Mouse (Mus musculus): ENCODE measurements at regions not wholly inside any gene's neighbourhood (a gene's known extent, or its start where the extent isn't known, plus 50 kb on each side); places are given as distances from the start of the nearest gene placed in this dataset.
A peak's percentile ranks its signal among the peaks of the same experiment; 100 is the strongest.

- H3K4me2 ChIP-seq (ENCODE audit: low read depth, severe bottlenecking), result no peak overlapping the region
- no peaks in the 10 kb centered on the region for H3K27me3 ChIP-seq (ENCODE audit: control insufficient read depth, insufficient read depth, low read length)
- no peak overlapping the region for H3K9ac ChIP-seq (ENCODE audit: low read length)
- DNase-seq (ENCODE audit: low spot score) (no peak), ATAC-seq (ENCODE audit: insufficient number of reproducible peaks, low FRiP score, low TSS enrichment, low read depth) (no peak)
- 71% methylated on average over 1 of the region's 1 CpGs for WGBS
- H3K27ac ChIP-seq (replicated peaks; ENCODE audit: low read depth, low read length), result no peak overlapping the region
- H3K4me3 ChIP-seq (ENCODE audit: low read depth, low read length), result no peak overlapping the region
- H3K4me1 ChIP-seq (ENCODE audit: control insufficient read depth, insufficient read depth, low read length), result no peaks in the 10 kb centered on the region
- no peaks in the 10 kb centered on the region for H3K9me3 ChIP-seq (ENCODE audit: control insufficient read depth, low read length)
- H3K36me3 ChIP-seq (ENCODE audit: control insufficient read depth, insufficient read depth, low read length), result no peaks in the 10 kb centered on the region
Observed at GRCm38 (mm10) chr2:8628007-8628406, 1118.6 kb upstream of the Celf2 start.

- DNase-seq (ENCODE audit: low spot score), result no peak
- no peak for ATAC-seq (ENCODE audit: insufficient number of reproducible peaks, low FRiP score, low TSS enrichment, low read depth)
- H3K9ac ChIP-seq (ENCODE audit: low read length), result no peak overlapping the region
- H3K27me3 ChIP-seq (ENCODE audit: control insufficient read depth, insufficient read depth, low read length), result no peaks in the 10 kb centered on the region
- H3K27ac ChIP-seq (replicated peaks; ENCODE audit: low read depth, low read length), result no peak overlapping the region
- no peaks in the 10 kb centered on the region for H3K9me3 ChIP-seq (ENCODE audit: control insufficient read depth, low read length)
- H3K4me3 ChIP-seq (ENCODE audit: low read depth, low read length), result no peak overlapping the region
- WGBS, result 95% methylated on average over 2 of the region's 2 CpGs
- no peaks in the 10 kb centered on the region for H3K36me3 ChIP-seq (ENCODE audit: control insufficient read depth, insufficient read depth, low read length)
- no peaks in the 10 kb centered on the region for H3K4me1 ChIP-seq (ENCODE audit: control insufficient read depth, insufficient read depth, low read length)
- H3K4me2 ChIP-seq (ENCODE audit: low read depth, severe bottlenecking), result no peak overlapping the region
Observed at GRCm38 (mm10) chr2:8628485-8629208, 1119.3 kb upstream of the Celf2 start.

- H3K4me1 ChIP-seq (ENCODE audit: control insufficient read depth, insufficient read depth, low read length), result no peaks in the 10 kb centered on the region
- DNase-seq (ENCODE audit: low spot score) (no peak), ATAC-seq (ENCODE audit: insufficient number of reproducible peaks, low FRiP score, low TSS enrichment, low read depth) (no peak)
- H3K9me3 ChIP-seq (ENCODE audit: control insufficient read depth, low read length), result no peaks in the 10 kb centered on the region
- no peak overlapping the region for H3K4me3 ChIP-seq (ENCODE audit: low read depth, low read length)
- no peak overlapping the region for H3K27ac ChIP-seq (replicated peaks; ENCODE audit: low read depth, low read length)
- H3K4me2 ChIP-seq (ENCODE audit: low read depth, severe bottlenecking), result no peak overlapping the region
- no peak overlapping the region for H3K9ac ChIP-seq (ENCODE audit: low read length)
- H3K27me3 ChIP-seq (ENCODE audit: control insufficient read depth, insufficient read depth, low read length), result no peaks in the 10 kb centered on the region
- 50% methylated on average over 7 of the region's 7 CpGs for WGBS
- H3K36me3 ChIP-seq (ENCODE audit: control insufficient read depth, insufficient read depth, low read length), result no peaks in the 10 kb centered on the region
Observed at GRCm38 (mm10) chr2:8638082-8638481, 1128.7 kb upstream of the Celf2 start.

DNA sequence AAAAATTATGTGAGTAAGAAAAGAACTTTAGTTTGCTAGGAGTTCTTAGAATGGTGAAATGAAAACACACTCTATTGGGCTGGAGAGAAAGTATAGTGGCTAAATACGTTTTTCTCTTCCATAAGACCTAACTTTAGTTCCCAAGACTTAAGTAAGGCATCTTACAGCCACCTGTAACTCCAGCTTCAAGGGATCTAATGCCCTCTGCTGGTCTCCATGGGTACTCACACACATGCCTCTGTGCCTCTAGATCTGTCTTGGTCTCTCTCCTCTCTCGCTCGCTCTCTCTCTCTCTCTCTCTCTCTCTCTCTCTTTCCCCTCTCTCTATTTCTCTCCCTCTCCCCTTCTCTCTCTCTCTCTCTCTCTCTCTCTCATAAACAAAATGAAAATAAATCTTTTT lies 1129.9 kb upstream of the Celf2 start:
- ATAC-seq (ENCODE audit: insufficient number of reproducible peaks, low FRiP score, low TSS enrichment, low read depth), result no peak

DNA sequence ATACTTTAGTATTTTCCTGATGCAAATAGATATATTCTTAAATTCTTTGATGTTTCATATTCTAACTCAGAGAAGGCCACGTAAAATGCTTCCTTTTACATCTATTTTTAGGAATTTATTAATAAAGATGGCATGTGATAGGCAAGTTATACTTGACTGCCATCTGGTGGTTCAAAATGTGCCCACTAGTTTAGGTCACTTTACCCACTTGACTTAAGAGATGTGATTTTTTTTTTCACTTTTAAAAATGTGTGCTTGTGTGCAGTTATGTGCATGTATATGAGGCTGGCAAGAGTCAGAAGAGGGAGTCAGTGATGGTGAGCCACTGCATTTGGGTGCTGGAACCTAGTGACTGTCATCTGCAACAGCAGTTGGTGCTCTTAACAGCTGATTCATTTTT lies 1136.1 kb upstream of the Celf2 start:
- no peak for DNase-seq (ENCODE audit: low spot score)
- WGBS, result 60% methylated on average over 1 of the region's 1 CpGs
- Histone ChIP-seq H3K4me1 (ENCODE audit: control insufficient read depth, insufficient read depth, low read length) (no peaks in the 10 kb centered on the region), H3K4me2 (ENCODE audit: low read depth, severe bottlenecking) (no peak overlapping the region), H3K27me3 (ENCODE audit: control insufficient read depth, insufficient read depth, low read length) (no peaks in the 10 kb centered on the region), H3K27ac (replicated peaks; ENCODE audit: low read depth, low read length) (no peak overlapping the region), H3K9me3 (ENCODE audit: control insufficient read depth, low read length) (no peaks in the 10 kb centered on the region), H3K9ac (ENCODE audit: low read length) (no peak overlapping the region), H3K4me3 (ENCODE audit: low read depth, low read length) (no peak overlapping the region), H3K36me3 (ENCODE audit: control insufficient read depth, insufficient read depth, low read length) (no peaks in the 10 kb centered on the region)
- ATAC-seq (ENCODE audit: insufficient number of reproducible peaks, low FRiP score, low TSS enrichment, low read depth), result no peak

More for the DNA sequence above, 1129.9 kb upstream of the Celf2 start:
- Histone ChIP-seq H3K4me2 (ENCODE audit: low read depth, severe bottlenecking) (no peak overlapping the region), H3K9ac (ENCODE audit: low read length) (no peak overlapping the region), H3K27ac (replicated peaks; ENCODE audit: low read depth, low read length) (no peak overlapping the region), H3K27me3 (ENCODE audit: control insufficient read depth, insufficient read depth, low read length) (no peaks in the 10 kb centered on the region), H3K9me3 (ENCODE audit: control insufficient read depth, low read length) (no peaks in the 10 kb centered on the region), H3K4me3 (ENCODE audit: low read depth, low read length) (no peak overlapping the region), H3K36me3 (ENCODE audit: control insufficient read depth, insufficient read depth, low read length) (no peaks in the 10 kb centered on the region), H3K4me1 (ENCODE audit: control insufficient read depth, insufficient read depth, low read length) (no peaks in the 10 kb centered on the region)
- no peak for DNase-seq (ENCODE audit: low spot score)
- 61% methylated on average over 3 of the region's 3 CpGs for WGBS

- Histone ChIP-seq H3K27me3 (ENCODE audit: control insufficient read depth, insufficient read depth, low read length) (no peaks in the 10 kb centered on the region), H3K27ac (replicated peaks; ENCODE audit: low read depth, low read length) (no peak overlapping the region), H3K4me3 (ENCODE audit: low read depth, low read length) (no peak overlapping the region), H3K4me2 (ENCODE audit: low read depth, severe bottlenecking) (no peak overlapping the region), H3K9me3 (ENCODE audit: control insufficient read depth, low read length) (no peaks in the 10 kb centered on the region), H3K36me3 (ENCODE audit: control insufficient read depth, insufficient read depth, low read length) (no peaks in the 10 kb centered on the region), H3K4me1 (ENCODE audit: control insufficient read depth, insufficient read depth, low read length) (no peaks in the 10 kb centered on the region), H3K9ac (ENCODE audit: low read length) (no peak overlapping the region)
- 83% methylated on average over 7 of the region's 7 CpGs for WGBS
- no peak for DNase-seq (ENCODE audit: low spot score)
- ATAC-seq (ENCODE audit: insufficient number of reproducible peaks, low FRiP score, low TSS enrichment, low read depth), result no peak
Observed at GRCm38 (mm10) chr2:8660544-8660943, 1151.2 kb upstream of the Celf2 start.

DNA sequence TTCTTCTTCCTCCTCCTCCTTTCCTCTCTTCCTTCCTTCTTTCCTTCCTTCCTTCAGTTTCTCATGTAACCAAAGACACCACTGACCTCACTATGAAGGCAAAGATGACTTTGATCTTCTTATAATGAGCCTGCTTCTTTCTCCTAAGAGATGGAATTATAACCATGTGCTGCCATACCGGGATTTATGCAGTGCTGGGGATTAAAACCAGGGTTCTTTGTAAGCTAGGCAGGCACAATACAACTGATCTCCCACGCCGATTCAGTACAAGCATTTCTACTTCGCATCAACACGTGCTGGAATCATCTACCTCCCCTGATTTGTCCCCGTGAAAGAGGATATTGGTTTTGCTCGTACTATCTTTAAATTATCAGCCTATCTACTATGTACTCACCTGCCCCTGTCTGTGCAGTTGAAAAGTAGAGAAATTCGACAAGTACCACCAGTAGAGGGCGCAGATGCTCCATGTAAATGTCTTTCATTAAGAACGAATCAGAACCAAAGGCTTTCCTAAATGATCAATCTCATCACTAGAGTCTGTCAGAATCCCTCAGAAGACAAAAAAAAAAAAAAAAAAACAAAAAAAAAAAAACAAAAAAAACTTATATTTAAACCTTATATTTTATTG lies 1164.5 kb upstream of the Celf2 start:
- no peaks in the 10 kb centered on the region for H3K4me1 ChIP-seq (ENCODE audit: control insufficient read depth, insufficient read depth, low read length)
- ATAC-seq (ENCODE audit: insufficient number of reproducible peaks, low FRiP score, low TSS enrichment, low read depth), result no peak
- no peak overlapping the region for H3K4me3 ChIP-seq (ENCODE audit: low read depth, low read length)
- no peak overlapping the region for H3K27ac ChIP-seq (replicated peaks; ENCODE audit: low read depth, low read length)
- H3K36me3 ChIP-seq (ENCODE audit: control insufficient read depth, insufficient read depth, low read length), result no peaks in the 10 kb centered on the region
- DNase-seq (ENCODE audit: low spot score), result peak; percentile 72
- no peaks in the 10 kb centered on the region for H3K9me3 ChIP-seq (ENCODE audit: control insufficient read depth, low read length)
- no peaks in the 10 kb centered on the region for H3K27me3 ChIP-seq (ENCODE audit: control insufficient read depth, insufficient read depth, low read length)
- 16% methylated on average over 10 of the region's 10 CpGs for WGBS
- H3K4me2 ChIP-seq (ENCODE audit: low read depth, severe bottlenecking), result no peak overlapping the region
- no peak overlapping the region for H3K9ac ChIP-seq (ENCODE audit: low read length)

- no peaks in the 10 kb centered on the region for H3K27me3 ChIP-seq (ENCODE audit: control insufficient read depth, insufficient read depth, low read length)
- H3K4me3 ChIP-seq (ENCODE audit: low read depth, low read length), result no peak overlapping the region
- no peaks in the 10 kb centered on the region for H3K36me3 ChIP-seq (ENCODE audit: control insufficient read depth, insufficient read depth, low read length)
- ATAC-seq (ENCODE audit: insufficient number of reproducible peaks, low FRiP score, low TSS enrichment, low read depth) (no peak), DNase-seq (ENCODE audit: low spot score) (no peak)
- no peak overlapping the region for H3K4me2 ChIP-seq (ENCODE audit: low read depth, severe bottlenecking)
- H3K4me1 ChIP-seq (ENCODE audit: control insufficient read depth, insufficient read depth, low read length), result no peaks in the 10 kb centered on the region
- no peaks in the 10 kb centered on the region for H3K9me3 ChIP-seq (ENCODE audit: control insufficient read depth, low read length)
- H3K9ac ChIP-seq (ENCODE audit: low read length), result no peak overlapping the region
- no peak overlapping the region for H3K27ac ChIP-seq (replicated peaks; ENCODE audit: low read depth, low read length)
- 70% methylated on average over 4 of the region's 4 CpGs for WGBS
Observed at GRCm38 (mm10) chr2:8675537-8675936, 1166.2 kb upstream of the Celf2 start.
